Mouse (Mus musculus): ENCODE results near the gene Abca6.

Gene Abca6

DNA sequence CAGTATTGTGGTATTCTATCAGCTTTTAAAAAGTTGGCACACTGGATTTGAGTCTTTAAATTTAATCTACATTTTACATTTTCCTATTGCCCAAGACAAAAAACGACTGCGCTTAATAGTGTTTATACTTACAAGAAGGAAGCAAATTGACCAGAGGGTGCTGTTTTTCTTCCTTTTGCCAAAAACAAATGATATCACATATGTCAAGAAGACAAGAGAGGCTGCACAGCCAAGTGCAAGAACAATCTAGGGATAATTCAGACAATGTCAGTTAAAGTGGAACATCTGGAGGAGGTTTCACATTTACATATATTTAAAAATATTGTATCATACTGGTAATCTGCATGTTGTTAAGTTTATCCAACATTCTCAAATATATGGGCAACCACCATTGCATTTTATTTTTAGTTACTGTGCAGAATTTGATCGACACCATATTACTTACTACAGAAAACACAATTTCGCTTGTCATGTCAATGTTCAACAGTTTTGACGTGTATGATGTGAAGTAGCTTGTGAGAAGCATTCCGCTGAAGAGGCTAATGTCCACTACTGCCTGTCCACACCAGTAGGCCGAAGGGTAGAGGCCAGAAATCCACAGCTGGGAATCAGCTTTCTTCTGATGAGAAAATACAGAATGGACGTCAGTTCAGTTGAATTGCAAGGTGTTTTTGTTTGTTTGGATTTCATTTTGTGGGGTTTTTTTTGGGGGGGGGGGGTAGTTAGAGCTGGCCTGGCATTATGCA lies 54.8 kb downstream of the Abca6 start:
- no peak for DNase-seq (ENCODE audit: low read depth, low spot score)

- no peak for DNase-seq (ENCODE audit: low read depth, low spot score)
Measured at GRCm38 (mm10) chr11:110195310-110195709, 56.3 kb downstream of the Abca6 start.

- no peak for DNase-seq (ENCODE audit: low read depth, low spot score)
Measured at GRCm38 (mm10) chr11:110171212-110171611, 80.4 kb downstream of the Abca6 start.

GRCm38 (mm10) chr11:110167459-110168251 lies 83.9 kb downstream of the Abca6 start, which contains the start of gene Abca9:
Gene Abca9, minus strand, starts transcription at chr11:110168196.
- DNase-seq (ENCODE audit: low read depth, low spot score) = no peak

DNA sequence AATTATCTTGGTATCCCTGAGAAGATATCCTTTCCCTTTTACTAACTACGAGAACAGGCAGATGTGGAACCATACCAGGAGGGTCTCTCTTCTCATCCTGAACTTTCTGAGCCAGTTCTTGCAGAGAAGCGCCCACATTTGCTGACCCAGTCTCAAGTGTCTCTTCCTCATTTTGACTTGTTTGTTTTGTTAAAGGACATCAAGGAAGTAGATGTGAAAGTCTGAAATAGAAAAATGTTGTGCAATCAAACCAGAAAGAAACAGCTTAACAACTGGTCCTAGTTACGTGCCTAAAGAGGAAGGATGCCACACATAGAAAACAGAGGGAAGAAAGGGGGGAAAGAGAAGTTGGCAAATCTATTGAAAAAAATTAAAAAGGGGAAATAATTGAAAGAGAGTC lies 85.8 kb downstream of the Abca6 start:
- DNase-seq (ENCODE audit: low read depth, low spot score) = no peak

DNA sequence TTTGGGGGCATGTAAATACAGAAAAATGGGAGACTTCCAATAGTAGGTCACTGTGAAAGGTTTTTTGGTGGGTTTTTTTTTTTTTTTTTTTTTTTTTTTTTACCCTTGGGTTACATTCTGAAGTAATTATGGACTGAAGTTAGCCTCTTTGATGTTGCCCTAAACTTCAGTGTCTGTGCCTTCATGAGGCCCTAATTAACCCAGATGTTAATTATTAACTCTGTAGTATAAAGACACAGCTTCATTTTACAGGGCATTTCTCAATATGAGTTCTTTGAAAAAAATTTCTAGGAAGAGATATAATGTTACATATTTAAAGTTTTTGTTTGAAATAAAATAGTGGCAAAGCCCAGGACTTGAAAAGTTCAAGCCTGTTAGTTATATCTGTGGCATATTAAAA lies 86.2 kb downstream of the Abca6 start:
- no peak for DNase-seq (ENCODE audit: low read depth, low spot score)

DNA sequence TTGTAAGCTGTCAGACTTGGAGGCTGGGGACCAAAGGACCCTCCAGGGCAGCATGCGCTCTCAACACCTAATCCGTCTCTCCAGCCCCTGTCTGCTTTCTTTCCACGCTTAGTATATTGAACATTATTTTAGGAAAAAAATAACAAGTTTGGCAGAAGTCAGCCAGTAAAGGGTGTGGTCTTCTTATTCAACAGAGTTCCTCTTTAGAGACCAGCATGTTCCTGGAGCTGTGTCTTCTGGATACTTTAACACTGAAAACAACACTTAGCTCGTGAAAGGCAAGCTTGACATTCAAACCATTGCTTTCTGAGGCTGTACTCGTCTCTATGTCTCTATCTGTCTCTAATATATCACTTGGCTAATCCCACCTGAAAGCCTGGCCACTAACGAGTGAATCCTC lies 94.5 kb downstream of the Abca6 start:
- no peak for DNase-seq (ENCODE audit: low read depth, low spot score)

DNA sequence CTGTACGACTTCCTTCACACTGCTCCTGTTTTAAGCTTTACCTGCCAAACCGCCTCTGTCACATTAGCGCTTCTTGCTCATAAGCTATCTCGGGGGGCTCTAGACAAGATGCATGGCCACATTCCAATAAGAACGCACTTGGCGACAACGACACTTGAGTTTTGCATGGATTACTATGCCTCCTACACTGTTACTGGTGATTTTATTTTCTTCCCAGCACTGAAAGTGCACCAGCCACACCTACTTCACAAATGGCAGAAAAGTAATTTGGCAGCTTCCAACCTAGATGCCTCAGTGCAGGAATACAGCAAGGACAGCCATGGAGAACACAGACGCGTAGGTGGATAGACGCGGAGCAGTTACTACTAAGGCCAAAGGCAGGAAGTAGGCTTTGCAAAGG lies 95.6 kb downstream of the Abca6 start:
- DNase-seq (ENCODE audit: low read depth, low spot score) = no peak

DNA sequence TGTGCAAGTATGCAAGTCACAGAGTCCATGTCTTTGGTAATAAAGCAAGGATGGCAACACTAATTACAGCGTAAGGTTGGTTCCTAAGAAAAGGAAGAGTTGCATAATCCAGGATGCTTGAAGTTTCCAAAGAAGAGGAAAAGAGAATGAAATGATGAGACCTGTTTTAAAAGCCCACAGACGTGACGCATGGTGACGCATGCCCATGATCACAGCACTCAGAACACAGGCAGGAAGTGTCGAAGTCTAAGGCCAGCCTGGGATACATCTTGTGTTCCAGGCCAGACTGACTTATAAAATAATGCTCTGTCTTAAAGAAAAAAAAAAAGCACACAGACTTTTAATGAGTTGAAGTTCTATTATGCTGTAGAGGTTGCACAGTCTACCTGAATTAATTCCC lies 103.9 kb downstream of the Abca6 start:
- DNase-seq (ENCODE audit: low read depth, low spot score) = no peak

DNA sequence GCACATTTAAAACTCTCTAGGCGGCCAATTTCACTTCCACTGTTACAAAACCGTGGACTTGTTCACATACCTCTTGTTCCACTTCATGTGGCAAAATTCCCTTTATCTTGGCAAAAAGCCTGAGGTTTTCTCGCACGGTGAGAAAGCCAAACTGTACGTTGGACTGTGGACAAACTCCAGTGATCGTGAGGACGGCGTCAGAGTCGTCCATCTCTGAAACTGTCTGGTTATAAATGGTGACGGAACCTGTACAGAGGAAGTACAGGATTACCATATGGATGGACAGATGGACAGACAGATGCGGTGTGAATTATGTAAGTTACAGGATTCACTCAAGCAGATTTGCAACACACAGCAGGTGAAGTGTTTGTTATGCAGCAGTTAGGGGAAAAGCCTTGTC lies 106.2 kb downstream of the Abca6 start:
- DNase-seq (ENCODE audit: low read depth, low spot score) = no peak

DNA sequence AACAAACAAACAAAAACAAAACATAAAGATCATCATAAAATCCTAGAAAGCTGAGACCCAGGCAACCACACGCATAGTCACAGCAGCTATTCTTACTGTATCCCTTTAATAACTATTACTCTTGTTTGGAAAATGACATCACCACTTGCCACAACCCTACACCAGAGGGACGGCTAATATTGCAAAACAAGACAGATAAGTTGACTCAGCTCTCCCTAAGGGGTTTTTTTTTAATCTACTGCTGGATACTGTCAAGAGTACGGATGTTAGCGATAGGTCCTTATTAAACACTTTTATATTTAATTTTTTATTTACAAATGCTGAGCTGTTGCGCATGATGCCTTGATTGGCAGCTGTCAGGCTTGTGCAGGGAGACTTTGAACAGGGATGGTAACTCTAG lies 120.8 kb downstream of the Abca6 start:
- DNase-seq (ENCODE audit: low read depth, low spot score) = no peak
